Mouse (Mus musculus) G1E (cell line): ENCODE measurements at regions not wholly inside any gene's neighbourhood (a gene's known extent, or its start where the extent isn't known, plus 50 kb on each side); places are given as distances from the start of the nearest gene placed in this dataset.
"Not testable (repeated sequence)": the region's sequence is repeated elsewhere in the genome, so short reads cannot be mapped to it uniquely, and the experiment has no call there.

Source experiments
- ATAC-seq: 2 replicates; pipeline ENCODE4 v1.8.0; 2016; ENCODE audit warnings: mild to moderate bottlenecking; ENCODE audit not compliant: insufficient number of reproducible peaks, poor library complexity, low FRiP score, severe bottlenecking; ENCODE audit errors: extremely low read depth
- DNase-seq: peaks from one replicate; pipeline ENCODE4 v3.0.0; 2012; ENCODE audit warnings: low spot score
- H3K27me3 ChIP-seq: 2 replicates; pipeline ENCODE4 v1.6.1; 2012; ENCODE audit warnings: mild to moderate bottlenecking, low read length, inconsistent platforms; ENCODE audit not compliant: insufficient read depth
- H3K36me3 ChIP-seq: replicated peaks from 2 replicates; pipeline ENCODE3; 2012; ENCODE audit warnings: mild to moderate bottlenecking, inconsistent platforms
- H3K4me1 ChIP-seq: 2 replicates; pipeline ENCODE4 v1.6.1; 2012; ENCODE audit warnings: low read depth, low read length, inconsistent platforms, mixed read lengths; ENCODE audit not compliant: insufficient read depth
- H3K4me3 ChIP-seq: 2 replicates; pipeline ENCODE4 v1.5.1; 2012; ENCODE audit warnings: low read depth, mild to moderate bottlenecking, inconsistent platforms, low read length, moderate library complexity, mixed read lengths
- H3K9me3 ChIP-seq: replicated peaks from 2 replicates; pipeline ENCODE4 v1.6.1; 2012; ENCODE audit warnings: inconsistent platforms
- CTCF ChIP-seq: IDR thresholded peaks from 2 replicates; pipeline ENCODE4 v1.5.1; 2012; ENCODE audit warnings: low read depth, low read length, inconsistent platforms, mixed read lengths
- GATA1 ChIP-seq: IDR thresholded peaks from 2 replicates; pipeline ENCODE4 v1.6.1; 2012; ENCODE audit warnings: borderline replicate concordance, low read length, inconsistent platforms, mixed read lengths
- GATA2 ChIP-seq: IDR thresholded peaks from 2 replicates; pipeline ENCODE4 v1.6.1; 2012; ENCODE audit warnings: low read depth, low read length, inconsistent platforms, borderline replicate concordance
- POLR2AphosphoS5 ChIP-seq: IDR thresholded peaks from 2 replicates; pipeline ENCODE4 v1.6.1; 2012; ENCODE audit warnings: low read depth, low read length, inconsistent platforms; ENCODE audit not compliant: insufficient replicate concordance
- TAL1 ChIP-seq: conservative IDR thresholded peaks from 2 replicates; pipeline ENCODE4 v1.6.1; 2012; ENCODE audit warnings: low read depth, low read length, inconsistent platforms, mixed read lengths

GRCm38 (mm10) chr14:37571971-37572370 lies 436.9 kb upstream of the Ghitm start:
- Histone ChIP-seq H3K27me3 (no peaks in the 10 kb centered on the region), H3K36me3 (no peaks in the 10 kb centered on the region), H3K4me1 (no peaks in the 10 kb centered on the region), H3K4me3 (no peak overlapping the region), H3K9me3 (no peaks in the 10 kb centered on the region)
- DNase-seq (no peak), ATAC-seq (no peak)
- no peak for TF ChIP-seq TAL1
- no peak for TF ChIP-seq CTCF
- TF ChIP-seq GATA2: no peak
- no peak for TF ChIP-seq GATA1
- no peak for TF ChIP-seq POLR2AphosphoS5

- no peaks in the 10 kb centered on the region for H3K36me3 ChIP-seq
- no peak for ATAC-seq
- no peaks in the 10 kb centered on the region for H3K9me3 ChIP-seq
- no peak overlapping the region for H3K4me3 ChIP-seq
- TF ChIP-seq GATA2: no peak
- TF ChIP-seq CTCF: no peak
- H3K4me1 ChIP-seq: no peaks in the 10 kb centered on the region
- no peaks in the 10 kb centered on the region for H3K27me3 ChIP-seq
- DNase-seq: no peak
These were observed 423.2 kb upstream of the Ghitm start for GRCm38 (mm10) chr14:37558258-37558657.

- Histone ChIP-seq H3K36me3 (no peaks in the 10 kb centered on the region), H3K4me1 (no peaks in the 10 kb centered on the region), H3K4me3 (no peak overlapping the region), H3K27me3 (no peaks in the 10 kb centered on the region), H3K9me3 (no peaks in the 10 kb centered on the region)
- ATAC-seq (no peak), DNase-seq (no peak)
- no peak for TF ChIP-seq GATA1
- TF ChIP-seq GATA2: no peak
- no peak for TF ChIP-seq POLR2AphosphoS5
- no peak for TF ChIP-seq CTCF
- TF ChIP-seq TAL1: no peak
These were observed 388.5 kb upstream of the Ghitm start for GRCm38 (mm10) chr14:37523616-37524015.

- H3K4me1 ChIP-seq, DNase-seq, H3K4me3 ChIP-seq, H3K27me3 ChIP-seq, H3K36me3 ChIP-seq, ATAC-seq, H3K9me3 ChIP-seq: not testable (repeated sequence)
These were observed 385.6 kb upstream of the Ghitm start for GRCm38 (mm10) chr14:37520631-37521030.

GRCm38 (mm10) chr14:37505314-37505713 lies 370.2 kb upstream of the Ghitm start:
- Histone ChIP-seq H3K36me3 (no peaks in the 10 kb centered on the region), H3K4me3 (no peak overlapping the region), H3K27me3 (no peaks in the 10 kb centered on the region), H3K9me3 (peaks cover 3% of the 10 kb centered on the region; the same call in 1 of the 2 replicates), H3K4me1 (no peaks in the 10 kb centered on the region)
- ATAC-seq (no peak), DNase-seq (no peak)
- TF ChIP-seq TAL1 (no peak), POLR2AphosphoS5 (no peak), GATA2 (no peak), CTCF (no peak), GATA1 (no peak)

GRCm38 (mm10) chr14:37490711-37491110 lies 355.6 kb upstream of the Ghitm start:
- Histone ChIP-seq H3K27me3 (no peaks in the 10 kb centered on the region), H3K9me3 (no peaks in the 10 kb centered on the region; the same call in 1 of the 2 replicates), H3K36me3 (no peaks in the 10 kb centered on the region), H3K4me1 (no peaks in the 10 kb centered on the region), H3K4me3 (no peak overlapping the region)
- DNase-seq (no peak), ATAC-seq (no peak)
- TF ChIP-seq TAL1 (no peak), GATA2 (no peak), CTCF (no peak), POLR2AphosphoS5 (no peak)

- H3K4me3 ChIP-seq: no peak overlapping the region
- H3K36me3 ChIP-seq: no peaks in the 10 kb centered on the region
- H3K4me1 ChIP-seq: no peaks in the 10 kb centered on the region
- ATAC-seq: no peak
- no peaks in the 10 kb centered on the region for H3K27me3 ChIP-seq
- TF ChIP-seq POLR2AphosphoS5: no peak
- no peak for TF ChIP-seq TAL1
- no peak for TF ChIP-seq GATA2
- TF ChIP-seq CTCF: no peak
- no peak for TF ChIP-seq GATA1
- no peaks in the 10 kb centered on the region; the same call in 1 of the 2 replicates for H3K9me3 ChIP-seq
- DNase-seq: no peak
These were observed 350.2 kb upstream of the Ghitm start for GRCm38 (mm10) chr14:37485292-37485691.
